In genomic region chr6:86667061-86667460, GRCm38 (mm10) we compare ENCODE assay signal across 13 mouse cellular contexts. TPM values are rescaled to one million over a fixed set of nuclear protein-coding genes. Genes with fewer than 3 reads are reported as not detected.
DNase-seq lines count a peak whose midpoint lies in the region; ATAC-seq and TF ChIP-seq lines count a peak whose summit lies in the region.
"Had no signal": no experiment of that assay in that cellular context is flagged by ENCODE, and none has a peak within 500 bp of the region (broad histone marks: within the 10 kb centered on the region; RNA-seq: fewer than 3 reads in every experiment).

No protein-coding gene starts in this region.

- no peak for TF ChIP-seq CTCF in small intestine, adult 2 months (IDR thresholded peaks at IDR 0.05; ENCODE audit: extremely low read depth, insufficient read length, insufficient replicate concordance, low read depth, low read length)

- ATAC-seq in forebrain, embryonic 13.5 days = no peak
- no peak for ATAC-seq in neural tube, embryonic 12.5 days (ENCODE audit: low FRiP score, low read depth)
- no peak for ATAC-seq in liver, embryonic 16.5 days (ENCODE audit: low read depth)
- ATAC-seq in cerebellum, adult (ENCODE audit: insufficient number of reproducible peaks, low FRiP score, low TSS enrichment) = no peak

- peak overlapping the region; percentile 96; the same call in 1 of the 2 replicates for H3K4me2 ChIP-seq in forebrain, embryonic 13.5 days
- peak overlapping the region; percentile 94 for H3K4me2 ChIP-seq in neural tube, embryonic 12.5 days (replicated peaks)
- peak overlapping the region; percentile 47 for H3K4me2 ChIP-seq in liver, embryonic 16.5 days (ENCODE audit: low read depth, low read length)

- H3K4me1 ChIP-seq in forebrain, embryonic 13.5 days = peaks cover 28% of the 10 kb centered on the region
- H3K4me1 ChIP-seq in forebrain, embryonic 10.5 days = peaks cover 23% of the 10 kb centered on the region
- H3K4me1 ChIP-seq in neural tube, embryonic 12.5 days = peaks cover 24% of the 10 kb centered on the region
- H3K4me1 ChIP-seq in liver, embryonic 16.5 days (ENCODE audit: control insufficient read depth, low read depth, low read length) = peaks cover 45% of the 10 kb centered on the region
- H3K4me1 ChIP-seq in small intestine, adult 2 months (ENCODE audit: control insufficient read depth, insufficient read depth, insufficient read length, low read length) = peaks cover 9% of the 10 kb centered on the region; the same call in 1 of the 2 replicates

- H3K27ac ChIP-seq in forebrain, embryonic 13.5 days = no peak overlapping the region
- no peak overlapping the region for H3K27ac ChIP-seq in forebrain, embryonic 10.5 days
- H3K27ac ChIP-seq in neural tube, embryonic 12.5 days = no peak overlapping the region
- peak overlapping the region; percentile 76 for H3K27ac ChIP-seq in liver, embryonic 16.5 days (ENCODE audit: low read length)
- H3K27ac ChIP-seq in small intestine, adult 2 months (ENCODE audit: insufficient read depth, low read depth, low read length) = peak overlapping the region; percentile 84
- H3K27ac ChIP-seq: left cerebral cortex, adult 2 months had no signal

- H3K27me3 ChIP-seq in forebrain, embryonic 13.5 days = no peaks in the 10 kb centered on the region
- H3K27me3 ChIP-seq in forebrain, embryonic 10.5 days (ENCODE audit: poor library complexity, severe bottlenecking) = no peaks in the 10 kb centered on the region
- H3K27me3 ChIP-seq in neural tube, embryonic 12.5 days (replicated peaks) = no peaks in the 10 kb centered on the region
- H3K27me3 ChIP-seq in liver, embryonic 16.5 days (ENCODE audit: control insufficient read depth, insufficient read depth, low read depth, low read length) = no peaks in the 10 kb centered on the region
- no peaks in the 10 kb centered on the region for H3K27me3 ChIP-seq in small intestine, adult 2 months (ENCODE audit: control insufficient read depth, insufficient read depth, low read length)

- H3K9me3 ChIP-seq in forebrain, embryonic 13.5 days (replicated peaks) = no peaks in the 10 kb centered on the region
- H3K9me3 ChIP-seq in forebrain, embryonic 10.5 days = no peaks in the 10 kb centered on the region
- H3K9me3 ChIP-seq in neural tube, embryonic 12.5 days = no peaks in the 10 kb centered on the region
- no peaks in the 10 kb centered on the region for H3K9me3 ChIP-seq in liver, embryonic 16.5 days (replicated peaks; ENCODE audit: control insufficient read depth, low read length)

- H3K36me3 ChIP-seq in forebrain, embryonic 13.5 days (ENCODE audit: poor library complexity, severe bottlenecking) = peaks cover 39% of the 10 kb centered on the region
- peaks cover 14% of the 10 kb centered on the region for H3K36me3 ChIP-seq in forebrain, embryonic 10.5 days (replicated peaks)
- H3K36me3 ChIP-seq in neural tube, embryonic 12.5 days = peaks cover 20% of the 10 kb centered on the region
- peaks cover 44% of the 10 kb centered on the region for H3K36me3 ChIP-seq in liver, embryonic 16.5 days (ENCODE audit: control insufficient read depth, insufficient read depth)
- peaks cover 58% of the 10 kb centered on the region for H3K36me3 ChIP-seq in small intestine, adult 2 months (ENCODE audit: control insufficient read depth, insufficient read depth, low read length)

- WGBS in forebrain, embryonic 13.5 days = 91% methylated on average over 10 of the region's 10 CpGs
- 95% methylated on average over 10 of the region's 10 CpGs for WGBS in forebrain, embryonic 10.5 days
- WGBS in neural tube, embryonic 12.5 days = 93% methylated on average over 10 of the region's 10 CpGs
- 88% methylated on average over 10 of the region's 10 CpGs for WGBS in liver, embryonic 16.5 days (ENCODE audit: insufficient replicate concordance)
- WGBS in small intestine, adult 2 months = 87% methylated on average over 10 of the region's 10 CpGs

- DNase-seq in forebrain, embryonic 10.5 days (ENCODE audit: extremely low spot score, low spot score) = no peak
- DNase-seq in neural tube, embryonic 10.5 days (ENCODE audit: extremely low spot score, low spot score) = no peak
- DNase-seq in cerebellum, postnatal 10 days = no peak
- DNase-seq: embryo, embryonic 11 days; kidney, postnatal 10 days; retina, postnatal 1 day had no signal

- H3K4me3 ChIP-seq in forebrain, embryonic 13.5 days = no peak overlapping the region; the same call in 1 of the 2 replicates
- H3K4me3 ChIP-seq in forebrain, embryonic 10.5 days = no peak overlapping the region
- H3K4me3 ChIP-seq in neural tube, embryonic 12.5 days = no peak overlapping the region
- peak overlapping the region; percentile 91 for H3K4me3 ChIP-seq in liver, embryonic 16.5 days (ENCODE audit: low read depth, low read length)
- peak overlapping the region; percentile 59 for H3K4me3 ChIP-seq in small intestine, adult 2 months (ENCODE audit: low read depth, low read length)

- no peak for TF ChIP-seq POLR2A in small intestine, adult 2 months (IDR thresholded peaks at IDR 0.05; ENCODE audit: low read depth, low read length)

- 0 out of 2 replicates have a peak overlapping the region, but pooled peaks have one; percentile 9 for H3K9ac ChIP-seq in forebrain, embryonic 13.5 days
- no peak overlapping the region for H3K9ac ChIP-seq in neural tube, embryonic 12.5 days
- H3K9ac ChIP-seq in liver, embryonic 16.5 days (ENCODE audit: low read depth, low read length) = peak overlapping the region; percentile 95

RNA-seq across cellular contexts. Expression of gene Mxd1, which starts 1.9 kb away (rescaled TPM):
- polyA plus RNA-seq in forebrain, embryonic 13.5 days (2015; fragmentation: Nextera tagmentation; extraction: Ambion mirVana) = 19.5 and 21.3 TPM in 2 replicates
- polyA plus RNA-seq in forebrain, embryonic 10.5 days (2016; fragmentation: Nextera tagmentation; extraction: Ambion mirVana) = 8.2 and 8.3 TPM in 2 replicates
- polyA plus RNA-seq in neural tube, embryonic 12.5 days (2016; fragmentation: Nextera tagmentation; extraction: Ambion mirVana) = 29.4 and 30.4 TPM in 2 replicates
- polyA plus RNA-seq in liver, embryonic 16.5 days (2015; fragmentation: Nextera tagmentation; extraction: Ambion mirVana) = 51.6 and 53.8 TPM in 2 replicates
- 87.2 and 413 TPM in 2 replicates for polyA plus RNA-seq in small intestine, adult 2 months (2012; rRNA removed)

RNA-seq across cellular contexts. Expression of gene Snrnp27, which starts 17.3 kb away (rescaled TPM):
- polyA plus RNA-seq in forebrain, embryonic 13.5 days (2015; fragmentation: Nextera tagmentation; extraction: Ambion mirVana) = 126 and 145 TPM in 2 replicates
- 125 and 136 TPM in 2 replicates for polyA plus RNA-seq in forebrain, embryonic 10.5 days (2016; fragmentation: Nextera tagmentation; extraction: Ambion mirVana)
- polyA plus RNA-seq in neural tube, embryonic 12.5 days (2016; fragmentation: Nextera tagmentation; extraction: Ambion mirVana) = 120 TPM in 2 replicates
- polyA plus RNA-seq in liver, embryonic 16.5 days (2015; fragmentation: Nextera tagmentation; extraction: Ambion mirVana) = 35.6 and 47.6 TPM in 2 replicates
- polyA plus RNA-seq in small intestine, adult 2 months (2012; rRNA removed) = 2.1 and 3.9 TPM in 2 replicates

RNA-seq across cellular contexts. Expression of gene Asprv1, which starts 39.1 kb away (rescaled TPM):
- 0.45 and 0.67 TPM in 2 replicates for polyA plus RNA-seq in forebrain, embryonic 13.5 days (2015; fragmentation: Nextera tagmentation; extraction: Ambion mirVana)
- polyA plus RNA-seq in forebrain, embryonic 10.5 days (2016; fragmentation: Nextera tagmentation; extraction: Ambion mirVana) = 0.16 and 0.32 TPM in 2 replicates
- 0.42 and 0.77 TPM in 2 replicates for polyA plus RNA-seq in neural tube, embryonic 12.5 days (2016; fragmentation: Nextera tagmentation; extraction: Ambion mirVana)
- polyA plus RNA-seq in liver, embryonic 16.5 days (2015; fragmentation: Nextera tagmentation; extraction: Ambion mirVana) = 2.3 and 2.9 TPM in 2 replicates
- 0.20 and 0.23 TPM in 2 replicates for polyA plus RNA-seq in small intestine, adult 2 months (2012; rRNA removed)
- polyA plus RNA-seq: heart, embryonic 14.5 days had no signal

Comparison
In these comparisons a context has a peak if more than half of its experiments do, and no peak if none do; other contexts are left out.
1. H3K27ac ChIP-seq: peak in liver, embryonic 16.5 days (single experiment) and small intestine, adult 2 months (single experiment); none in forebrain, embryonic 13.5 days (single experiment), forebrain, embryonic 10.5 days (single experiment) and neural tube, embryonic 12.5 days (single experiment).
2. H3K4me3 ChIP-seq: peak in liver, embryonic 16.5 days (single experiment) and small intestine, adult 2 months (single experiment); none in forebrain, embryonic 13.5 days (single experiment), forebrain, embryonic 10.5 days (single experiment) and neural tube, embryonic 12.5 days (single experiment).
3. Peak in every context shown above with its lines, with median percentiles within 50 percentile points of each other: H3K4me2 ChIP-seq.